Mouse (Mus musculus) left cerebral cortex, postnatal 25 days (tissue): ENCODE data around the gene Hnrnpd. TPM values are rescaled to one million over a fixed set of nuclear protein-coding genes. Genes with fewer than 3 reads are reported as not detected.
A peak's percentile ranks its signal among the peaks of the same experiment; 100 is the strongest.

ENCODE experiments used
- DNase-seq, 2 experiments: peaks; one replicate each; pipeline ENCODE4 v3.0.0; 2022; ENCODE audit warnings: low spot score in 2 of 2, mixed read lengths in 1 of 2
- intact Hi-C: fragments of 180-260 bp; cut with DNase I; formaldehyde crosslinking; loops from one replicate; pipeline ENCODE4 v1.15.1; 2025
- total RNA-seq, 2 experiments: library from RNA; stranded (reverse); gene quantifications; 2 replicates each; pipeline ENCODE4 v1.2.3; 2021

The Hnrnpd gene
- total RNA-seq, 2 experiments from 2014 or later = 182 to 185 TPM

GRCm38 (mm10) chr5:99975061-99975460 is 3.7 kb downstream of the Hnrnpd start:
- DNase-seq = no peak
- intact Hi-C loops = loop anchor here (5.0 to 10.0 kb wide), 3 partner anchors 68 to 750 kb away; partner anchors contain the start of genes Sec31a and Vamp9

GRCm38 (mm10) chr5:99973941-99974340 is 4.8 kb downstream of the Hnrnpd start:
- intact Hi-C loops = loop anchor here (10.0 kb wide), 2 partner anchors 441 to 749 kb away; partner anchors contain the start of gene Sec31a
- peak in 1 of 2 experiments; percentile 67 for DNase-seq

- intact Hi-C loops = no loop called here
- DNase-seq = no peak
Observed at GRCm38 (mm10) chr5:99959960-99960359, 18.8 kb downstream of the Hnrnpd start.

- no peak for DNase-seq
- intact Hi-C loops = no loop called here
Observed at GRCm38 (mm10) chr5:99959236-99959936, 19.4 kb downstream of the Hnrnpd start.

- no peak for DNase-seq
- intact Hi-C loops = no loop called here
Observed at GRCm38 (mm10) chr5:99958666-99959065, 20.1 kb downstream of the Hnrnpd start.

GRCm38 (mm10) chr5:99953883-99954282 is 24.9 kb downstream of the Hnrnpd start:
- intact Hi-C loops = no loop called here
- no peak for DNase-seq

GRCm38 (mm10) chr5:99952513-99952912 is 26.2 kb downstream of the Hnrnpd start:
- intact Hi-C loops = no loop called here
- no peak for DNase-seq

- intact Hi-C loops = no loop called here
- DNase-seq = no peak
Observed at GRCm38 (mm10) chr5:99941776-99942502, 36.8 kb downstream of the Hnrnpd start.

- intact Hi-C loops = no loop called here
- no peak for DNase-seq
Observed at GRCm38 (mm10) chr5:99941273-99941672, 37.5 kb downstream of the Hnrnpd start.

GRCm38 (mm10) chr5:99939440-99939839 is 39.3 kb downstream of the Hnrnpd start:
- no peak for DNase-seq
- intact Hi-C loops = no loop called here

- intact Hi-C loops = no loop called here
Observed at GRCm38 (mm10) chr5:99931910-99932309, 46.8 kb downstream of the Hnrnpd start.

GRCm38 (mm10) chr5:99927951-99928350 is 50.8 kb downstream of the Hnrnpd start:
- no peak for DNase-seq
- intact Hi-C loops = no loop called here

More at GRCm38 (mm10) chr5:99931910-99932309, 46.8 kb downstream of the Hnrnpd start:
- DNase-seq = no peak

GRCm38 (mm10) chr5:99922033-99922432 is 56.7 kb downstream of the Hnrnpd start:
- no peak for DNase-seq

GRCm38 (mm10) chr5:99915494-99915893 is 63.2 kb downstream of the Hnrnpd start:
- intact Hi-C loops = no loop called here
- no peak for DNase-seq

More at GRCm38 (mm10) chr5:99922033-99922432, 56.7 kb downstream of the Hnrnpd start:
- intact Hi-C loops = no loop called here

- intact Hi-C loops = loop anchor here (5.0 kb wide), 1 partner anchor 71 kb away; the partner anchor contains the start of genes 4930524J08Rik and Hnrnpd
- peak; percentile 93 to 97 for DNase-seq
Observed at GRCm38 (mm10) chr5:99906181-99906956, 72.4 kb downstream of the Hnrnpd start, which contains the start of gene Vamp9. Gene Vamp9, plus strand, starts transcription at chr5:99906254.

Other genes with a start within 250 kb of the Hnrnpd start
- gene Rasgef1b, start 249.9 kb downstream of the Hnrnpd start, total RNA-seq = 10 to 100 TPM; 73.1 to 92.6 TPM
- under 1 TPM; 0.78 to 0.89 TPM for gene Vamp9, start 72.7 kb downstream of the Hnrnpd start, total RNA-seq
- 1 to 10 TPM; 1.5 to 1.6 TPM for gene 4930524J08Rik, start 123 bp upstream of the Hnrnpd start, total RNA-seq
- gene Hnrnpdl, start 60.7 kb upstream of the Hnrnpd start, total RNA-seq = 100 to 1,000 TPM; 145 to 156 TPM
- gene Enoph1, start 61.0 kb upstream of the Hnrnpd start, total RNA-seq = 10 to 100 TPM; 50.3 to 57.4 TPM
- gene Tmem150c, start 180.9 kb upstream of the Hnrnpd start, total RNA-seq = 10 to 100 TPM; 42.4 to 44.5 TPM